Mouse (Mus musculus): ENCODE results near the gene Plppr1. TPM values are rescaled to one million over a fixed set of nuclear protein-coding genes. Genes with fewer than 3 reads are reported as not detected.
A peak's percentile ranks its signal among the peaks of the same experiment; 100 is the strongest.

Plppr1 gene
- polyA plus RNA-seq, 1 experiment, result 0.88 TPM

DNA sequence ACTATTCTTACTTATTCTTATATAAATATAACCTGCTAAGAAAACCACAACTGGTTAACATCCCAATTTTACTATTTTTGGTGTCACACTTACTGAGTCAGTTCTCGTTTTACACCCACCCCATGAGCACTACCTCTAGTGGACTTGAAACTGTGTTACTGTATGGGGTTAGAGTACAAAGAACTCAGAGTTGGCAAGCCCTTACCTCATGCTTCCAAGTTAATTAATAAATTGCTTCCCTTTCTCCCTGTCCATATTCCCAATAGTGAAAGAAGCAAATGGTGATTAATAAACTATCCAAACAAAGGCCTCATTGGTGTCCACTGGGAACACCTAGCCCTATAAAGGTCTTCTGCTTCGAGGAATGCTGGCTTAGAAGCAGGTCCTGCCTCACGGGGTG, 107.3 kb downstream of the Plppr1 start:
- WGBS, result 45% methylated on average over 3 of the region's 3 CpGs
- Histone ChIP-seq H3K4me1 (ENCODE audit: control insufficient read depth, insufficient read depth, low read length) (peaks cover 2% of the 10 kb centered on the region; the same call in 1 of the 2 replicates), H3K27me3 (replicated peaks; ENCODE audit: control insufficient read depth, insufficient read depth, low read length) (no peaks in the 10 kb centered on the region; the same call in 1 of the 2 replicates), H3K27ac (ENCODE audit: insufficient read depth, low read depth, low read length) (no peak overlapping the region), H3K4me3 (ENCODE audit: insufficient read depth, low read depth, low read length) (no peak overlapping the region), H3K36me3 (ENCODE audit: control insufficient read depth, insufficient read depth, low read length) (no peaks in the 10 kb centered on the region)
- DNase-seq, result peak; percentile 65
- TF ChIP-seq POLR2A (IDR thresholded peaks at IDR 0.05; ENCODE audit: low read depth, low read length), result no peak
- TF ChIP-seq CTCF (conservative IDR thresholded peaks at IDR 0.05; ENCODE audit: insufficient read depth, insufficient read length, low read depth, low read length), result no peak

DNA sequence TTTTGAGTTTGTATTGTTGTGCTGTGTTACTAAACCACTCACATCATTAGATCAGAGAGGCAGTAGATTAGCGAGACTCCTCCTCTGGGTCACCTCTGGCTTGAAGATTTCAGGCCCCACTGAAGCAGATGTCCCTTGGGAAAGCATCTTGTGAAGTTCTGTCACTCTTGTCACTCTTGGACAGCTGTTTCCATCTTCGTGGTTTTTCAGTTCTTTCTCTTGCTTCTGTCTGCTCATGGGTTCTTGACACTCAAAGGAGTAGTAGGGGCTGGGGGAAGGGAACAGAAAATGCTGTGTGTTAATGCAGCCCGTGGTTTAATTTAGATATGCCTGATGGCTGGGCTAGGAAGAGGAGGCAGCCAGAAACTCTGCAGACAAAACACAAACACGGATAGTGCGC, 108.0 kb downstream of the Plppr1 start:
- Histone ChIP-seq H3K27me3 (replicated peaks; ENCODE audit: control insufficient read depth, insufficient read depth, low read length) (no peaks in the 10 kb centered on the region; the same call in 1 of the 2 replicates), H3K27ac (ENCODE audit: insufficient read depth, low read depth, low read length) (no peak overlapping the region), H3K4me3 (ENCODE audit: insufficient read depth, low read depth, low read length) (no peak overlapping the region), H3K36me3 (ENCODE audit: control insufficient read depth, insufficient read depth, low read length) (no peaks in the 10 kb centered on the region), H3K4me1 (ENCODE audit: control insufficient read depth, insufficient read depth, low read length) (peaks cover 2% of the 10 kb centered on the region; the same call in 1 of the 2 replicates)
- no peak for DNase-seq
- WGBS, result 83% methylated on average over 5 of the region's 5 CpGs
- TF ChIP-seq CTCF (conservative IDR thresholded peaks at IDR 0.05; ENCODE audit: insufficient read depth, insufficient read length, low read depth, low read length), result no peak
- TF ChIP-seq POLR2A (IDR thresholded peaks at IDR 0.05; ENCODE audit: low read depth, low read length), result no peak

DNA sequence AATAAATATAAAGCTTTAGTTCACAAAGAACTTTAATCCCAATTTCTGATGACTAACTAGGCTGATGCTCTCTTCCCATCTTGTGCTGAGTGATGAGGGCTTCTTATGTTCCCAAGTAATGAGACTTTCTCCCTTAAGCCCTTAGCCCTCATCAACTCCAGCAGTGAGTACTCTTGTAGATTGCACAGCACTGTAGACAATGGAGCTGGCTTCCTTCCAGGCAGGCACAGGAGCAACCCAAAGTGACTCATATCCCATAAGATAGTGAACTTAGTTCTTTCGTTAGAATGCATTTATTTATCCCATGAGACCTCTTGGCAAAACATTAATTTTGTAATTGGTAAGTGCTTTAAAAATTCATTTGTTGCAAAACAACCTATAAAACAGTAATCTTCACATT, 110.4 kb downstream of the Plppr1 start:
- Histone ChIP-seq H3K36me3 (ENCODE audit: control insufficient read depth, insufficient read depth, low read length) (no peaks in the 10 kb centered on the region), H3K27me3 (replicated peaks; ENCODE audit: control insufficient read depth, insufficient read depth, low read length) (no peaks in the 10 kb centered on the region; the same call in 1 of the 2 replicates), H3K27ac (ENCODE audit: insufficient read depth, low read depth, low read length) (no peak overlapping the region), H3K4me3 (ENCODE audit: insufficient read depth, low read depth, low read length) (no peak overlapping the region), H3K4me1 (ENCODE audit: control insufficient read depth, insufficient read depth, low read length) (peaks cover 2% of the 10 kb centered on the region; the same call in 1 of the 2 replicates)
- no peak for TF ChIP-seq POLR2A (IDR thresholded peaks at IDR 0.05; ENCODE audit: low read depth, low read length)
- no peak for TF ChIP-seq CTCF (conservative IDR thresholded peaks at IDR 0.05; ENCODE audit: insufficient read depth, insufficient read length, low read depth, low read length)
- no peak for DNase-seq
- 39% methylated on average over 1 of the region's 1 CpGs for WGBS

DNA sequence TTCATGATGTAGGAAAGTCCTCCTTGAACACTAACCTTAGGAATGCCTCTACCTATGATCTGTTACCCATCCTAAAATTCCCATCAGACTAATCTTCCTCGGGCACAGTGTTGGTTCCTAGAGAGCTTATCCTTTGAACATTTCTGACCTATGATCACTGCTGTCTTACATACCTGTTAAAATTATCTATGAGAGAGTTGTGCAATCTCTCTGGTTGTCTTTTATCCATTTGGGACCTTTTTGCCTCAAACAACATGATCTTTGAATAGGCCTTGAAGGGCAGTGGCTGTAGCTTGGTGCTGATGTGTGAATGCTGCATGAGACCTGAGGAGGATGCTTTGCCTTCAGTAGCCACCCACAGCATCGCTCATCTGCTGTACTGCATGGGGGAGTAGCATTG, 119.0 kb downstream of the Plppr1 start:
- Histone ChIP-seq H3K36me3 (ENCODE audit: control insufficient read depth, insufficient read depth, low read length) (no peaks in the 10 kb centered on the region), H3K27me3 (replicated peaks; ENCODE audit: control insufficient read depth, insufficient read depth, low read length) (no peaks in the 10 kb centered on the region), H3K4me3 (ENCODE audit: insufficient read depth, low read depth, low read length) (no peak overlapping the region), H3K27ac (ENCODE audit: insufficient read depth, low read depth, low read length) (no peak overlapping the region), H3K4me1 (ENCODE audit: control insufficient read depth, insufficient read depth, low read length) (peaks cover 7% of the 10 kb centered on the region; the same call in 1 of the 2 replicates)
- TF ChIP-seq POLR2A (IDR thresholded peaks at IDR 0.05; ENCODE audit: low read depth, low read length), result no peak
- no peak for TF ChIP-seq CTCF (conservative IDR thresholded peaks at IDR 0.05; ENCODE audit: insufficient read depth, insufficient read length, low read depth, low read length)
- 80% methylated on average over 2 of the region's 2 CpGs for WGBS
- no peak for DNase-seq

DNA sequence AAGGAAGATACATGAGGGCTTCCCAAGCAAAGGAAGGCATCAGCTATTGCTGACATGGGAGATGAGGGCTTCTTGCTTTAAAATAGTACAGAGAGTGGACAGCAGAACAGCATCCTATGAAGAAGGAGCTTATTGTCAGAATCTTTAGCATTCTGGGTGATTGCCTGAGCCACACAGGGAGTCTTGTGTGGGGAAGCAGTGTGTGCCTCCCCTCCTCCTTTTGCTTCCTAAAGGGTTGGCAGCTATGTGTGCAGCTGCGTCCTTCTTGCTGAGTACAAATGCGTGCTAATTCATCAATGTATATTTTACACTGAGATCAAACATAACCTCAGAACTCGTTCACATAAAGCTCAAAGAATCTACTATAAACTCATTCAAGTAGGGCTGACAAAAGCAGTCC, 119.8 kb downstream of the Plppr1 start:
- WGBS, result 84% methylated on average over 3 of the region's 3 CpGs
- Histone ChIP-seq H3K4me1 (ENCODE audit: control insufficient read depth, insufficient read depth, low read length) (peaks cover 7% of the 10 kb centered on the region; the same call in 1 of the 2 replicates), H3K4me3 (ENCODE audit: insufficient read depth, low read depth, low read length) (no peak overlapping the region), H3K36me3 (ENCODE audit: control insufficient read depth, insufficient read depth, low read length) (no peaks in the 10 kb centered on the region), H3K27me3 (replicated peaks; ENCODE audit: control insufficient read depth, insufficient read depth, low read length) (no peaks in the 10 kb centered on the region), H3K27ac (ENCODE audit: insufficient read depth, low read depth, low read length) (no peak overlapping the region)
- TF ChIP-seq POLR2A (IDR thresholded peaks at IDR 0.05; ENCODE audit: low read depth, low read length), result no peak
- TF ChIP-seq CTCF (conservative IDR thresholded peaks at IDR 0.05; ENCODE audit: insufficient read depth, insufficient read length, low read depth, low read length), result no peak
- no peak for DNase-seq

DNA sequence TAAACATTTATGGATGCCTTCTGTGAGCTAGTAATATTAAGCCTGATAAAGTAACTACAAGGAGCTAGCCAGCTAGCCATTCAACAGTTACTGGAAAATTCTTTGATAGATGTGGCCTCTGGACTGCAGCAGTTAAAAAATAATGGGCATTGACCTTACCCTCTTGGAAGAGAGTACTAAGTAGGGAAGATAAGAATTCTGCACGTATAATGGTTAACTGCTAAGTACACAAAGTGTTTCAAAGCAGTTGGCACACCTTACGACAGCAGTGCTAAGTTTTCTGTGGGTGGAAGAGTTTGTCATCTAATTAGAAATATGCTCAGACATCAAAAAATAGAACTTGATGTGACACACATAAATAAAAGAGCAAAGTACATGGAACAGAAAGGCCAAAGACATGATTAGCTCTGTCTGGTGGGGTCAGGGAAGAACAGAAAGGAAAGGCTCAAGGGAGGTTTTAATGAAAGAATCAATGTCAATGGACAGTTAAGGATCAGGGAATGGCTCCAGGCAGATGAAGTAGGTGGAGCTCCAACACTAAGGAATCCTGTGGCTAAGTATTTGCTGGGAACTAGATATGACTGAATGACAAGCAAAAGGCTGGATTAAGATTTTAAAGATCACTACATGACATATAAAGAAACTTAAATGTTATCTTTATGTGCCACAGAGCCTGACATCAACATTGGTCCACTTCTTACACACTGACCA, 120.6 kb downstream of the Plppr1 start:
- WGBS, result 24% methylated on average over 2 of the region's 2 CpGs

DNA sequence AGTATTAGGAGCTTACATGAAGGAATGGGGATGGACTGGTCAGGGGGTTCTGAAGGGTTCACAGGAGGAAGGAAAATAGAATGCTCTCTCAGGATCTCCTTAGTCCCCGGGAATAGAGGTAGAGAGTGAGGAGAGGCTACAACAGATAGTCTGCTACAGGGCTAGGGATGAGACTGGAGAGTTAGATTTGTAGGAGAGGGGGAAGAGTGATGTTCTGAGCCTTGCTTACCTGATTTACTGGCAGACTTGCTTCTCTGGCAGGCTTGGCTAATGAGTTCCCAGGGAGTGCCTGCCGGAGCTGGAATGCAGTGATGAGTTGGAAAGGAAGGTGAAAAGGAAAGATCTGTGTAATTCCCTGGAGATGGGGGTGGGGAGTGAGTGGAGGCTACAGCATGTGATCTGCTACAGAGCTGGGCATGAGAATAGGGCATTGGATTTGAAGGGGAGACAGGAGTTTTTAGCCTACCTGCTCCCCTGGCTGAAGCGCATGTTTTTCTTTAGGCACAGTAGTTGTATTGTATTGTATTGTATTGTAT, 131.0 kb downstream of the Plppr1 start:
- WGBS, result 57% methylated on average over 3 of the region's 3 CpGs
- no peak overlapping the region for H3K27ac ChIP-seq (ENCODE audit: insufficient read depth, low read depth, low read length)
- no peaks in the 10 kb centered on the region for H3K4me1 ChIP-seq (ENCODE audit: control insufficient read depth, insufficient read depth, low read length)
- no peaks in the 10 kb centered on the region for H3K36me3 ChIP-seq (ENCODE audit: control insufficient read depth, insufficient read depth, low read length)
- H3K4me3 ChIP-seq (ENCODE audit: insufficient read depth, low read depth, low read length), result no peak overlapping the region
- H3K27me3 ChIP-seq (replicated peaks; ENCODE audit: control insufficient read depth, insufficient read depth, low read length), result no peaks in the 10 kb centered on the region
- no peak for DNase-seq
- TF ChIP-seq POLR2A (IDR thresholded peaks at IDR 0.05; ENCODE audit: low read depth, low read length) (no peak), CTCF (conservative IDR thresholded peaks at IDR 0.05; ENCODE audit: insufficient read depth, insufficient read length, low read depth, low read length) (no peak)

More for the DNA sequence above, 120.6 kb downstream of the Plppr1 start:
- peak; percentile 71 for DNase-seq
- Histone ChIP-seq H3K4me1 (ENCODE audit: control insufficient read depth, insufficient read depth, low read length) (peaks cover 7% of the 10 kb centered on the region; the same call in 1 of the 2 replicates), H3K27me3 (replicated peaks; ENCODE audit: control insufficient read depth, insufficient read depth, low read length) (no peaks in the 10 kb centered on the region), H3K27ac (ENCODE audit: insufficient read depth, low read depth, low read length) (no peak overlapping the region), H3K4me3 (ENCODE audit: insufficient read depth, low read depth, low read length) (no peak overlapping the region), H3K36me3 (ENCODE audit: control insufficient read depth, insufficient read depth, low read length) (no peaks in the 10 kb centered on the region)
- TF ChIP-seq POLR2A (IDR thresholded peaks at IDR 0.05; ENCODE audit: low read depth, low read length), result no peak
- no peak for TF ChIP-seq CTCF (conservative IDR thresholded peaks at IDR 0.05; ENCODE audit: insufficient read depth, insufficient read length, low read depth, low read length)
